Mouse (Mus musculus) lung, adult 2 months (tissue): ENCODE measurements at regions not wholly inside any gene's neighbourhood (a gene's known extent, or its start where the extent isn't known, plus 50 kb on each side); places are given as distances from the start of the nearest gene placed in this dataset.

Experiments
- CTCF ChIP-seq: fragments of 200-500 bp; IDR thresholded peaks from 2 replicates; pipeline ENCODE4 v1.5.1; 2011; ENCODE audit warnings: mild to moderate bottlenecking, low read length, control low read depth; ENCODE audit not compliant: insufficient read depth
- POLR2A ChIP-seq: fragments of 200-500 bp; IDR thresholded peaks from 2 replicates; pipeline ENCODE4 v1.6.1; 2011; ENCODE audit warnings: low read depth, mild to moderate bottlenecking, control low read depth, low read length, borderline replicate concordance; ENCODE audit errors: extremely low read depth

DNA sequence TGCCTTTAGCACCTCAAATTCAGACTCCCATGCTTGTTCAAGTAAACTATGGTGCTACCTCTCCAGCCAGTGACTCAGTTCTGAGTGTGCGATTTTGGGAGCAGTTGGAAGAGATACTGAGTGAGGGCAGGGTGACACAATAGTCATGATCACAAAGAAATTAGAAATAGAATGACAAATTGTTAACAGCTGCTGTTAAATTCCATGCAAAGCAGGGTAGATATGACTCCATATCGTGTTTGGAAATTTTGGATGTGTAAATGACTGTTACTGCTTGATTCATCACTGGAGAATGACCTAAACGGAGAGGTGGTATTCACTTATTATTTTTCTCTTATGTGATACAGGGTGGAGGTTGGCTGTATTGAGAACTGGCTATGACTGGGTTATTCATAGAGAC, 217.8 kb upstream of the Akr1e1 start:
- no peak for TF ChIP-seq POLR2A
- no peak for TF ChIP-seq CTCF
